Mouse (Mus musculus): ENCODE results near the gene Lrrd1.
A peak's percentile ranks its signal among the peaks of the same experiment; 100 is the strongest.
"Not testable (repeated sequence)": the region's sequence is repeated elsewhere in the genome, so short reads cannot be mapped to it uniquely, and the experiment has no call there.

Lrrd1 gene

GRCm38 (mm10) chr5:3845026-3845425 lies at the start of gene Lrrd1:
Lrrd1 (plus strand) TSS chr5:3845173.
- DNase-seq = no peak

DNA sequence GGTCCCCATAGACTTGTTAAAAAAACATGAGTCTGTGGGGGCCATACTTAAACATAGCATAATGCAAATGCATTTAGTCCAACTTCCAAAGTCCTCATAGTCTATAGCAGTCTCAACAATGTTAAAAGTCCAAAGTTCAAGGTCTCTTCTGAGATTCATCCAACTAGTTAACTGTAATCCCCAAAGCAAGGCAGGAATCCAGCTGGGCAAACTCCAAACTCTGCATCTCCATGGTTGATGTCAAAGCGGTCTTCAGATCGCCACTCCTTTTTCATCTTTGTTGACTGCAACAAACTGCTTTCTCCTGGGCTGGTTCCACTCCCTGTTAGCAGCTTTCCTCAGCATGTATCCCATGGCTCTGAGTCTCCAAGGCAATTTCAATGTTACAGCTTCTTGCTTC lies 47.9 kb upstream of the Lrrd1 start:
- not testable (repeated sequence) for DNase-seq

GRCm38 (mm10) chr5:3798656-3799055 lies 46.3 kb upstream of the Lrrd1 start:
- not testable (repeated sequence) for DNase-seq

GRCm38 (mm10) chr5:3800041-3800440 lies 44.9 kb upstream of the Lrrd1 start:
- no peak for DNase-seq

DNA sequence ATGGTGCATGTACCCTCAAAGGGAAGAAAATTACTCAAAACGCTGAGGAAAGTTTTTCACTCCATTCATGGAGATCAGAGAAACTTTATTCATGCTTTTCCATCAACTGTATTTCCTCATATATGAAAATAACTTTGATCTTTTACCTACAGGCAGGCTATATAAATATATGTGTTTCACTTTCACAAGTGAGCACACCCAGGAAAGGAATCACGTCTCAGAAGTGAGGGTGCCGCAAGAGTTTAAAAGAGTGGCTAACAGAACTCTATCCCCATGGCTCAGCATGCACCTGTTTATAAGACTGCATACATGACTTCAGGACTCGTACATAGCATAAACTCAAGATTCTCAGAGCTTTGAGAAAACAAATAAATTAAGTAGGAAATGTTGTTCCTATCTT lies 44.1 kb upstream of the Lrrd1 start:
- DNase-seq = no peak

DNA sequence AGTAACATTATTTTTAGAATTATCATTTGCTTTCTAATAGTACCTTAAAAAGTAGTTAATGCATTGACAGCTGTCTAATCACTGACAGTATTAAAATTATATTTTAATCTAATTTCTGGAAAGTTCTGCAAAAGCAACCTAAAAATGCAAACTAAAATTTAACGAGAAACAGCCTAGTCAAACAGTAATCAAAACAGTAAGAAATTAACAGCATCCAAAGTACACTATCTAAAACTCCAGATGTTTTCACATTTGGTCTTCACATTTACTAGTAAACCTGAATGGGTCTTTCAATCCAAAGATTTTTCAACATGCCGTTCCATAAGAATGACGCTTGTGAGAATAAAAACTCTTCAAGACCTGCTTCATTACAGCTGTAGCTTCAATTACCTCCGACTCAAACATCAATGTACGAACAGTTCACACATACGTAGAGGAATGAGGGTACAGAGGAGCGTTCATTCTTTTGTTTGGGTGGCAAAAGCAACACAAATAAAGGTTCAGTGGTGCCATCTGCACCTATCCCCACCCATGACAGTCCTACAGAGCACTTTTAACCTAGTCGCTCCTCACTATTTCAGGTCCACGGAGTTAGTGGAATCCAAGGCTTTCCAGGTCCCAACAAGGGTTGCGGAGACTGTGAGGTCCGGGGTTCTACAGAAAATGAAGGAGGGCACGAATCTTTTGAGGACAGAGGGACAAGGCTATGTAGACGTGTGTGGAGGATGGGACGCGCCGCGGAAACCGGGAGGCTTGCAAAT lies 43.1 kb upstream of the Lrrd1 start:
- no peak for DNase-seq

DNA sequence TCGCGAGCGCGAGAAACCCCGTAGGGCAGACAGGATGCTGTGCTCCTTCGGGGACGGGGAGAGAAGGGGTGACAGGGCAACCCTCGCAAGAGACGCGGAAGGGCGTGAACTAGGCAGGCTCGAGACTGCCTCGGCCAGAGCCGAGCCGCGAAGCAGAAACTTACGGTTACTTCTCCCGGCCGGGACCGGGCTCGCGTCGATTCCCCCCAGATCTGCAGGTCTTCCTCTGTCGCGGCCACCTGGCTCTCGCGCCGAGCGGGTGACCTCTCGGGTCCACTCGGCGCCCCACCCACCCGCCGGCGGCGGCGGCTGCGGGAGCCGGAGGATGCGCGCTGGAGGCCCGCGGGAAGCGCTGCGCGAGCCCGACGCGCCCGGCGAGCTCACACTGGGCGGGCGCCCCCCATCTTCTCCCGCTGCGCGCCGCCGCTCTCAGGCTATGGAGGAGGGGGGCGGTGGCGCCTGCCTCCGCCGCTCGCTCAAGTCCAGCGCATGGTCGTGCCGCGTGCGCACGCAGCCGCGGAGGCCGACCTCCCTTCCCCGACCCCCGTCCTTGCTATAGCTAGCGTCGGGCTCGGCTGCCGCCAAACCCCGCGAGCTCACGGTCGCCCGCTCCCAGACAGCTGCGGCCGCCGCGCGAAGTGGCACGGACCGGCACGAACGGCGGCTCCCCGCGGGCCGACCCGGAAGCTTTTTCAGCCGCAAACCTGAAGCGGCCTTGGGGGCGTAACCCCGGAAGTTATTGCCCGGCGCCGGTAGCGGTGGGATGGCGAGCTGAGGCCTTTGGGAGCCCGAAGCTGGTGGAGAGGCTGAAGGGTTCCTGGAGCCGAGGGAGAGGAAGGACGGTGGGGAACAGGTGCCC lies 42.3 kb upstream of the Lrrd1 start, which contains the start of the genes Ankib1 and Krit1:
Gene Ankib1, minus strand, starts transcription at position 493 of the 859 bp plus-strand sequence.
Gene Krit1, plus strand, starts transcription at position 752 of the 859 bp plus-strand sequence.
- peak; percentile 92 for DNase-seq

- DNase-seq = no peak
Measured at GRCm38 (mm10) chr5:3803292-3804165, 41.4 kb upstream of the Lrrd1 start.

DNA sequence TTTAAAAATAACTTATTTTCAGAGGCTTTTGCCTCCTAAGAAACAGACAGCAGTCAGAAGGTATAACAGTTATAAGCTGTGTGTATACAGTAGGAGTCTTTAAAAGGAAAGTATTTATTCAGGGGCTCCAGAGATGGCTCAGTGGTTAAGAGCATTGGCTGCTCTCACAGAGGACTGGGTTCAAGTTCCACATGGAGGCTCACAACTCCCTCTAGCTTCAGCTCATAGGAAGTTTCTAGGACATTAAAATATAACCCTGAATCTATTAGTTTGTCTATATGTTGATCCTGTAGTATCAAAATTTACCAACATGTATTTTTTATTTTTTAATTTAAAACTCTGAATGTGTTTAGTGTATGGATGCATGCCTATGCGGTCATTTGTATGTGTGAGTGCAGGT lies 36.5 kb upstream of the Lrrd1 start:
- DNase-seq = no peak

- DNase-seq = no peak
Measured at GRCm38 (mm10) chr5:3834107-3834506, 10.9 kb upstream of the Lrrd1 start.

DNA sequence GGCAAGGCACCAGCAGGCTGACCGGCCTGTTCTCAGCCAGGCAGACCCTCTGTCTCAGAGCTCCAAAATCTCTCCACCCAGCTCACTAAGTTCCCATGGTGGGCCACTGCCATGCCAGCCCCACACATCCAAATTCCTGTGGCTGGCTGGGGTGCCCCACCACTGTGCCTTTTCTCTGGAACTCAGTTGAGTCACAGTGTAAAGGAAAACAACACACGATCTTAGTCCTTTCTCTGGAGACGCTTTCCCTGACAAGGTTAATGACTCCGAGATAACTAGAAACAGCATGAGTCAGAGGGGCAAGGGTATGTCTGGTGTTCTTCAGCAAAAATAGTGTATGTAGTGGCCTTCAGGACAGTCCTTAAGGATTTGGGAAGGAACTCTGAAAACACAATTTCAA lies 25.2 kb downstream of the Lrrd1 start:
- no peak for DNase-seq

- no peak for DNase-seq
Measured at GRCm38 (mm10) chr5:3872348-3872747, 27.4 kb downstream of the Lrrd1 start.

- DNase-seq = no peak
Measured at GRCm38 (mm10) chr5:3873485-3873884, 28.5 kb downstream of the Lrrd1 start.

GRCm38 (mm10) chr5:3886862-3887261 lies 41.9 kb downstream of the Lrrd1 start:
- DNase-seq = not testable (repeated sequence)

GRCm38 (mm10) chr5:3889201-3889600 lies 44.2 kb downstream of the Lrrd1 start:
- no peak for DNase-seq

- DNase-seq = peak; percentile 48
Measured at GRCm38 (mm10) chr5:3893459-3894293, 48.7 kb downstream of the Lrrd1 start, which contains the start of gene Mterf1a. Mterf1a (minus strand) TSS chr5:3893933.

DNA sequence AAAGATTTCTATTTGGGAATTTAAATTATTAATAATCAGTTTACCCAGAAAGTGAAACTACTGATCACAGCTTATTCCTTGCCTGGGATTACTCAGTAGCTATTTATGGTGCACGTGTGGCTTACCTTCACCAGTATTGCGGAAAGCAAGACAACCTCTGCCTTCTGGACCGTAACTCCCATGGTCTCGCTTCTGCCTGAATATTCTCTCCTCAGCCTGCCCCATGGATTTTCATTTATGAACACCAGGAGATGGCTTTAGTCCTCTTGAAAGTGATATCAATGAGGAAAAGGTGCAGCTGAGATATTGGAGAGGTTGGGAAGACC lies 49.3 kb downstream of the Lrrd1 start:
- peak; percentile 6 for DNase-seq

DNA sequence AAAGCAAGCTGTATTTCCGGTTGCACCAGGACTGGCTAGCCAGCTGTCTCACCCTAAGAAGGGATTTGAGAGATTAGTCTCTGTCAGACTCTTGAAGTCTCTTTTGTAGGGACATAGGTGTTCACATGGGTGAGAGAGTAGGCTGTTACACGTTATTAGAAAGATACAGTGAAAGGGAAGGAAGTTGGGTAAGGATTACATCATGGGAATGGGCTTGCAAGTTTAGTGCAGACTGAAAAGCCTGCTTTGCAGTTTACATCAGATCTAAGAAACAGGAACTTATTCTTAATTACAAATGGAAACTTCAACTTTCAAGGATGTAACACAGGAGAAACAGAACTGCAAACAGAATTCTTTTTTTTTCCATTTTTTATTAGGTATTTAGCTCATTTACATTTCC lies 60.5 kb downstream of the Lrrd1 start:
- DNase-seq = no peak

All from thymus, postnatal 14 days (tissue).